Mouse (Mus musculus) limb, embryonic 15.5 days (tissue): ENCODE measurements around the gene Paxx. TPM values are rescaled to one million over a fixed set of nuclear protein-coding genes. Genes with fewer than 3 reads are reported as not detected.
A peak's percentile ranks its signal among the peaks of the same experiment; 100 is the strongest.

Source experiments
- ATAC-seq: fragments of 200-750 bp; cut with Nextera tagmentation; 2 replicates; pipeline ENCODE4 v1.8.0; 2017; ENCODE audit warnings: low read depth, moderate TSS enrichment; ENCODE audit not compliant: insufficient number of reproducible peaks, low FRiP score, low TSS enrichment
- H3K27ac ChIP-seq: fragments of 300-500 bp; sonication (generic); 2 replicates; pipeline ENCODE4 v1.5.1; 2015; ENCODE audit warnings: moderate library complexity, mild to moderate bottlenecking, inconsistent platforms
- H3K27me3 ChIP-seq: fragments of 300-500 bp; sonication (generic); 2 replicates; pipeline ENCODE4 v1.6.1; 2015; ENCODE audit warnings: inconsistent platforms
- H3K36me3 ChIP-seq: fragments of 300-500 bp; sonication (generic); 2 replicates; pipeline ENCODE4 v1.6.1; 2015; ENCODE audit warnings: inconsistent platforms
- H3K4me1 ChIP-seq: fragments of 300-500 bp; sonication (generic); 2 replicates; pipeline ENCODE4 v1.6.1; 2015; ENCODE audit warnings: inconsistent platforms
- H3K4me2 ChIP-seq: fragments of 300-500 bp; sonication (generic); 2 replicates; pipeline ENCODE4 v1.6.1; 2015; ENCODE audit warnings: mild to moderate bottlenecking, inconsistent platforms
- H3K4me3 ChIP-seq: fragments of 300-500 bp; sonication (generic); 2 replicates; pipeline ENCODE4 v1.5.1; 2015; ENCODE audit warnings: mild to moderate bottlenecking, inconsistent platforms
- H3K9ac ChIP-seq: fragments of 300-500 bp; sonication (generic); 2 replicates; pipeline ENCODE4 v1.6.1; 2015; ENCODE audit warnings: inconsistent platforms
- H3K9me3 ChIP-seq: fragments of 300-500 bp; sonication (generic); 2 replicates; pipeline ENCODE4 v1.6.1; 2016; ENCODE audit warnings: inconsistent platforms
- WGBS: fragments of 180-500 bp; shearing (Covaris S2); methylation state at CpG from one replicate; pipeline ENCODE4 v1.1.7; 2015; 5-methylcytosine and 5-hydroxymethylcytosine counted together
- polyA plus RNA-seq: library from polyadenylated mRNA; unstranded; fragments of >200 nt; fragmentation: Nextera tagmentation; extraction: Ambion mirVana; gene quantifications from 2 replicates; pipeline ENCODE4 v1.2.1, GENCODE M21; 2015

The Paxx gene
- polyA plus RNA-seq, 1 experiment from 2014 or later: 49.9 TPM

- Histone ChIP-seq H3K4me1 (peaks cover 12% of the 10 kb centered on the region), H3K27me3 (peaks cover 14% of the 10 kb centered on the region), H3K4me3 (no peak overlapping the region), H3K4me2 (no peak overlapping the region), H3K9me3 (no peaks in the 10 kb centered on the region), H3K27ac (no peak overlapping the region), H3K9ac (no peak overlapping the region), H3K36me3 (peaks cover 13% of the 10 kb centered on the region)
- WGBS: 78% methylated on average over 17 of the region's 17 CpGs
- no peak for ATAC-seq
These were observed 27.8 kb downstream of the Paxx start for GRCm38 (mm10) chr2:25433101-25433500.

DNA sequence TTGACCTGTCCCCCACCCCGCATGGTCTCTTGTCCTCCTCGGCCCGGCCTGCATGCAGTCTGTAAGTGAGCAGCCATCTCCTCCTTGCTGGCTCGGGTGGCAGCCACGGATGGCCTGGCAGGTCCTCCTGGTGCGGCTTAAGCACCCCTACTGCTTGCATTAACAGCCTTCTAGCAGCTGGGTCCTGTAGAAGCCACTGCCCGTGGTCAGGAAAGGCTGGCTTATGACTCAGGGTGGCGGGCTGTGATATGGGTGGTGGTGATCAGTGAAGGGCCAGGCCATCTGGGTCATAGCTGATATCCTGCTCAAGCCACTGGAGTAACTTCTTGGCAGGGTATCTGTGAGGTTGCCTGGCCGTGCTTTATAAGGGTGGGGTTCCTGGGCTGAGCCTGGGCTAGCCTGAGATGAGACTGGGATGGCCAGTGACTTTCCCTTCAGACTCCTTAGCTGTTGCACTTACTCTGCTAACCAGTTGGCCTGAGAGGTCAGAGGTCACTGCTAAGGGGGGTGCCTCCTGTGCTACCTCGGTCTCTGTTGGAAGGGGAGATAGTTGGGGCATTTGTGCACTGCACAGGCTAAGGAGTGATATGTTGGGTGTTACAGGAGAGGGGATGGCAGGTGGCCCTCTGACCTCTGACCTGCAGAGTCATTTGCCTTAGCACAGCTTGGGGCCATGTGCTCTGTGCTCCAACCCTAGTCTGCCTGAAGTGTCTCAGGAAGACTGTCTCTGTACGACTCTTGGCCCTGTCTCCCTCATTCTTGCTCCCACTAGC is 28.4 kb downstream of the Paxx start:
- Histone ChIP-seq H3K36me3 (peaks cover 8% of the 10 kb centered on the region), H3K4me3 (no peak overlapping the region), H3K9ac (no peak overlapping the region), H3K27me3 (peaks cover 14% of the 10 kb centered on the region), H3K9me3 (no peaks in the 10 kb centered on the region), H3K4me1 (peaks cover 12% of the 10 kb centered on the region), H3K27ac (no peak overlapping the region), H3K4me2 (no peak overlapping the region)
- WGBS: 72% methylated on average over 11 of the region's 11 CpGs
- no peak for ATAC-seq

GRCm38 (mm10) chr2:25431308-25431855 is 29.5 kb downstream of the Paxx start:
- H3K4me2 ChIP-seq: no peak overlapping the region
- H3K36me3 ChIP-seq: peaks cover 7% of the 10 kb centered on the region; the same call in 1 of the 2 replicates
- no peak for ATAC-seq
- H3K27ac ChIP-seq: no peak overlapping the region
- 74% methylated on average over 6 of the region's 6 CpGs for WGBS
- H3K9me3 ChIP-seq: no peaks in the 10 kb centered on the region
- H3K9ac ChIP-seq: no peak overlapping the region
- H3K27me3 ChIP-seq: peaks cover 17% of the 10 kb centered on the region
- no peak overlapping the region for H3K4me3 ChIP-seq
- H3K4me1 ChIP-seq: peaks cover 12% of the 10 kb centered on the region

DNA sequence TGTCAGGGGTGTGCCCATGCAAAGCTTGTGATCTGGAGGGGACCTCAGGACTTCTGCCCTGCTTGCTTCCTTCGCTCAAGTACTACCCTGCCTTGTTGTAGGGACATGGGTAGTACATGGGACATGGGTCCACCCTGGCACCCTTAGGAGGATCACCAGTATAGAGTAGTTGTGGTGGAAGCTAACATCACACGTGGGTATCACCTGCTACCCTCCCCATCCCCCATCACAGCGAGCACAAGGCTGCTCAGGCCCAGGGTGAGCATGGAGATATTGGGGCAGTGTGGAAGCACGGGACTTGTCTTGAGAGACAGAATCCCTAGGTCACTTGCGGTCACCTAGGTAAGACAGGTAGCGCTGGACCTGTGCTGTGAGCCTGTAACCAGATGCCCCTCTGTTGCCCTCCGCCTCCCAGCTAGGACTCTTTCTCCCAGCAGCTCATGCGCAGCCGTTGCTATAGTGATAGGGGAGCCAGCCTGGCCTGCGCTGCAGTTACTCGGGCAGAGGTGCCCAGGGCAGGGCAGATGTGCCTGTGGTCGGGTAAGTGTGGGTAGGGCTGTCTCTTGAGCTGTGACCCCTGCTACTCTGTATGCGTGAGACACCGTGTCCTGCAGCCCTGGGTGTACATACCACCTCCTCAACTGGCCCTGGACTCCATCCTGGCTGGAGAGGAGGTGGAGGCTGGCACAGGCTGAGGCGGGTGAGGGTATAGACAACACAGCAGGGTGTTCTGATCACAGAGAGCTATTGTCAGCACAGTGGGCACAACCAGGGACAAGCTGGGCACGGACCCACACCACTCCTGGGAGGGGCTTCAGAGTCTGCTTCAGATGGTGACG is 30.3 kb downstream of the Paxx start:
- Histone ChIP-seq H3K4me3 (no peak overlapping the region), H3K27me3 (peaks cover 25% of the 10 kb centered on the region), H3K36me3 (peaks cover 7% of the 10 kb centered on the region; the same call in 1 of the 2 replicates), H3K9me3 (no peaks in the 10 kb centered on the region), H3K4me2 (no peak overlapping the region), H3K27ac (no peak overlapping the region), H3K9ac (no peak overlapping the region), H3K4me1 (peaks cover 12% of the 10 kb centered on the region)
- 72% methylated on average over 17 of the region's 17 CpGs for WGBS
- no peak for ATAC-seq

DNA sequence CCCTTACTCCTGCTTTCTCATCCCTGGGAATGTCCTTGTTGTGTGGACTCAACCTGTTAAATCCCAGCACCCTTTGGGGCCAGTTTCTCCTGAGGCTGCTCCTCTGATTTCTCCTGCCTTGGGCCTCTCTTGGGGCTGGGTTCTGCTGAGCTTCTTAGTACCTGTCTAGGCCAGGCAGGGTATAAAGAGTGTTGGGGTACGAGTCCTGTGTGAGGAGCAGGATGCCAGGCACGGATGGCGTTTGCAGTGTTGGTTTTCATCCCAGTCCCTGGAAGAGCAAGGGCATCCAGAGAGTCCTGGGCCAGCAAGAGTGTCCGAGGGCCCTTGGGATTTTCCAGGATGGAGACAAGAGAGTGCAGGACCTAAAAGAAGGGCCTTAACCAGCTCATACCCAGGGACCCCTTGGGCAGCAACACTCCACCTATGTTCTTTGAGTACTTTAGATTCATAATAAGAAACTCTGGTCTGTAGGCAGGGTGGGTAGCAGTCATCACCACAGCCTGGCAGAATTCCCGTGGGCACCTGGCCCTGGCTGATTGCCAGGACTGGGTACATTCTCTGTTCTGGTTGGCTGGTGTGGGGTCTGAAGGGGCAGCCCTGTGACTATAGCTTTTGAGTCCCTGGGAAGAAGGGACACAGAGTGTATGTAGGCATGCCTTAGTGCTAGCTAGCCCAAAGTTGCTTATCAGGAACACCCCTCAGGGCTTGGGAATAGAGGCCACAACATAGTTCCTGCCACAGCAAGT is 31.3 kb downstream of the Paxx start:
- 78% methylated on average over 5 of the region's 5 CpGs for WGBS
- no peak overlapping the region for H3K9ac ChIP-seq

DNA sequence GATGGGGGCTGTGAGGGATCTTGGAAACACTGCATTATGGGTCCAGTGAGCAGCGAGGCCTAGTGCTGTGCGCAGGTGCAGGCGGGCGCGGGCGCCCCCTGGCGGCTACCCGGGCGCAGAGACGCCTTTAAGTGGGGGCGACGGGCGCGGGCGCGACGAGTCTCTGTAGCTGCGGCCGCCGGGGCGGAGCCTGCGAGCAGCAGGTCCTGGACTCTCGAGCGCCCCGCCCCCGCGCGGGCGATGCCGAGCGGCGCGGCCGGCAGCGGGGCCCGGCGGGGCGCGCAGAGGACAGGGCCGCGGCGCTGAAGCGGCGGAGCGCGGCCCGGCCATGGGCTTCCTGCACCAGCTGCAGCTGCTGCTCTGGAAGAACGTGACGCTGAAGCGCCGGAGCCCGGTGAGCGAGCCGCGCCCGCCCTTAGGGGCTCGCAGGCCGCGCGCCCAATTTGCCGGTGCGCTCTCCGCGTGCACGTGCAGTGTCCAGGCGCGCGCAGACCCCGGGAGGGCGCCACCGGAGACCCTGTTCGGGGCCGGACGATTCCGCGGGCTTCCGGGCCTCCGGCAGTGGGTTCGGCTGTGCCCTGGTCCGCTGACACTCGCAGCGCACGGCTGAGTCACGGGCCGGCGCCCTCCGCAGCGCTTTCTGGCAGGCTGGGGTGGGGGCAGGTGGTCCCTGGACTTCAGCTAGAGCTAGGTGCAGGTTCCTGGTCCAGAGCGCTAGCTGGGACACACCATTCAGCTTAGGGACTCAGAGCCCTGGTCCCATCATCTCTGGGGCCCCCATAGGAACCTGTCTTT is 32.3 kb downstream of the Paxx start, which contains the start of gene Abca2:
Gene Abca2, plus strand, starts transcription at position 262 of the 795 bp plus-strand sequence.
- Histone ChIP-seq H3K27me3 (peaks cover 44% of the 10 kb centered on the region), H3K4me2 (peak within 1 kb of the TSS; percentile 90)
- under 1% methylated on average over 76 of the region's 89 CpGs for WGBS

More for the DNA sequence above, 31.3 kb downstream of the Paxx start:
- Histone ChIP-seq H3K27ac (no peak overlapping the region), H3K4me3 (peak overlapping the region; percentile 67), H3K9me3 (no peaks in the 10 kb centered on the region), H3K27me3 (peaks cover 35% of the 10 kb centered on the region), H3K4me1 (peaks cover 12% of the 10 kb centered on the region), H3K36me3 (peaks cover 4% of the 10 kb centered on the region; the same call in 1 of the 2 replicates), H3K4me2 (peak overlapping the region; percentile 90)
- no peak for ATAC-seq

DNA sequence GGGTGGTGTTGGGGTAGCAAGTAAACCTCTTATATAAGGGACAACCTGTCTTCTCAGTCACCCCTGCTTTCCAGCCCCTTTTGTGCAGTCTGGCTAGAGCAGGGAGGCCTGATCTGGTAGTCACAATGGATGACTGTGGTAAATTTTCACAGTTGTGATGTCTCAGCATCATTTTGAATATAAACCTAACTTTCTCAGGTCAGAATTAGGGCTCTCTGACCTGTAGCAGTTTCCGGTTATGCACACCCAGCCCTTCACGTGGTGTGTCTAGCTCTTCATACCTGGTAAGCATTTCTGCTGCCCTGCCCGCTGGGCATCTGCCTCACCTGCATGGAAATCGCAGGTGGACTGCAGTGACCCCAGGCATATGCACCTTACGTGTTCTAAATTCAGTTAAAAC is 33.6 kb downstream of the Paxx start:
- no peak overlapping the region for H3K27ac ChIP-seq
- ATAC-seq: no peak
- peaks cover 12% of the 10 kb centered on the region for H3K4me1 ChIP-seq
- no peak overlapping the region for H3K4me3 ChIP-seq
- H3K9me3 ChIP-seq: no peaks in the 10 kb centered on the region
- H3K9ac ChIP-seq: no peak overlapping the region
- WGBS: 88% methylated on average over 5 of the region's 5 CpGs
- H3K27me3 ChIP-seq: peaks cover 54% of the 10 kb centered on the region
- no peak overlapping the region for H3K4me2 ChIP-seq
- H3K36me3 ChIP-seq: no peaks in the 10 kb centered on the region

More for the DNA sequence above, 32.3 kb downstream of the Paxx start, which contains the start of gene Abca2:
- H3K9me3 ChIP-seq: no peaks in the 10 kb centered on the region
- peak within 1 kb of the TSS; percentile 67 for H3K4me3 ChIP-seq
- ATAC-seq: peak; percentile 69
- H3K9ac ChIP-seq: peak within 1 kb of the TSS; percentile 61
- no peaks in the 10 kb centered on the region for H3K36me3 ChIP-seq
- 0 out of 2 replicates have a peak within 1 kb of the TSS, but pooled peaks have one; percentile 9 for H3K27ac ChIP-seq
- H3K4me1 ChIP-seq: peaks cover 12% of the 10 kb centered on the region

DNA sequence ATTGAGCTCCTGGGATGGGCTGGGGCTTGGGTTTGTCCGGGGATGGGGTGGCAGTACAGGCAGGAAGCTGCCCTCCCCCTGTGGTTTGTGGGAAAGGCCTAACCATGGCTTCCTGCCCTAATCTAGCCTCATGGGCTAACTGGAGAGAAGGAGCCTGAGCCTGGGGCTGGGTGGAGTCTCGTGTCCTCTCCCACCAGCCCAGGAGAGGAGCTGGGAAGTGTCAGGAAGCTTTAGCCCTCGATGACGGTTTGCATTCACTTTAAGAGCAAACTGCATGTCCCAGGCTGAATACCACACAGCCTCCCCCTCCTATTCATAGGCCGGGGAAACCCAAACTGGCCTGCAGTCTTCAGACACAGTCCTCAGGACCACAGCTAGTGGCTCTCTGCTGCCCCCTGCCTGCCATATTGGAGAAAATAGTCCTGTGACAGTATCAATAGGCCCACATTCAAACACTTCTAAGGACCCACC is 34.1 kb downstream of the Paxx start:
- peaks cover 54% of the 10 kb centered on the region for H3K27me3 ChIP-seq

DNA sequence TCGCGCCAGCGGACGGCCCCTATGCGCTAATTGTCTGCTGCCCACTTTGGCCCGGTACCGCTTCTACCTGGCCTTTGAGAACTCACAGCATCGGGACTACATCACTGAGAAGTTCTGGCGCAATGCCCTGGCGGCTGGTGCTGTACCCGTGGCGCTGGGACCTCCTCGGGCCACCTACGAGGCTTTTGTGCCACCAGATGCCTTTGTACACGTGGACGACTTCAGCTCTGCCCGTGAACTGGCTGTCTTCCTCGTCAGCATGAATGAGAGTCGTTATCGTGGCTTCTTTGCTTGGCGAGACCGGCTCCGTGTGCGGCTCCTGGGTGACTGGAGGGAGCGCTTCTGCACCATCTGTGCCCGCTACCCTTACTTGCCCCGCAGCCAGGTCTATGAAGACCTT is 35.4 kb downstream of the Paxx start:
- H3K27me3 ChIP-seq: peaks cover 53% of the 10 kb centered on the region
- 45% methylated on average over 27 of the region's 27 CpGs for WGBS
- H3K4me3 ChIP-seq: no peak overlapping the region
- no peak overlapping the region for H3K27ac ChIP-seq
- no peak for ATAC-seq
- no peaks in the 10 kb centered on the region for H3K36me3 ChIP-seq
- H3K4me2 ChIP-seq: no peak overlapping the region
- no peaks in the 10 kb centered on the region for H3K9me3 ChIP-seq
- peaks cover 12% of the 10 kb centered on the region for H3K4me1 ChIP-seq
- H3K9ac ChIP-seq: no peak overlapping the region

More for the DNA sequence above, 34.1 kb downstream of the Paxx start:
- ATAC-seq: no peak
- Histone ChIP-seq H3K4me1 (peaks cover 12% of the 10 kb centered on the region), H3K9me3 (no peaks in the 10 kb centered on the region), H3K4me3 (no peak overlapping the region), H3K4me2 (no peak overlapping the region), H3K27ac (no peak overlapping the region), H3K9ac (no peak overlapping the region), H3K36me3 (no peaks in the 10 kb centered on the region)
- 30% methylated on average over 5 of the region's 5 CpGs for WGBS

- 53% methylated on average over 1 of the region's 1 CpGs for WGBS
- Histone ChIP-seq H3K4me1 (no peaks in the 10 kb centered on the region), H3K27me3 (peaks cover 43% of the 10 kb centered on the region), H3K4me3 (no peak overlapping the region), H3K27ac (no peak overlapping the region), H3K4me2 (no peak overlapping the region), H3K9ac (no peak overlapping the region), H3K36me3 (no peaks in the 10 kb centered on the region), H3K9me3 (no peaks in the 10 kb centered on the region)
- ATAC-seq: no peak
These were observed 37.3 kb downstream of the Paxx start for GRCm38 (mm10) chr2:25423626-25424025.
